Mouse (Mus musculus) heart, embryonic 13.5 days (tissue): ENCODE results near the gene Nkd1. TPM values are rescaled to one million over a fixed set of nuclear protein-coding genes. Genes with fewer than 3 reads are reported as not detected.

ENCODE experiments used
- ATAC-seq: fragments of 200-750 bp; cut with Nextera tagmentation; 2 replicates; pipeline ENCODE4 v1.8.0; 2017; ENCODE audit warnings: moderate TSS enrichment; ENCODE audit not compliant: insufficient number of reproducible peaks, low FRiP score, low TSS enrichment; ENCODE audit errors: extremely low read depth
- H3K27ac ChIP-seq: fragments of 300-500 bp; sonication (generic); replicated peaks from 2 replicates; pipeline ENCODE4 v1.5.1; 2015; ENCODE audit warnings: moderate library complexity, mild to moderate bottlenecking, inconsistent platforms
- H3K27me3 ChIP-seq: fragments of 300-500 bp; sonication (generic); replicated peaks from 2 replicates; pipeline ENCODE4 v1.6.1; 2015; ENCODE audit warnings: mild to moderate bottlenecking, inconsistent platforms
- H3K36me3 ChIP-seq: fragments of 300-500 bp; sonication (generic); 2 replicates; pipeline ENCODE4 v1.6.1; 2015; ENCODE audit warnings: mild to moderate bottlenecking, inconsistent platforms
- H3K4me1 ChIP-seq: fragments of 300-500 bp; sonication (generic); 2 replicates; pipeline ENCODE4 v1.6.1; 2015; ENCODE audit warnings: inconsistent platforms
- H3K4me2 ChIP-seq: fragments of 300-500 bp; sonication (generic); 2 replicates; pipeline ENCODE4 v1.6.1; 2015; ENCODE audit warnings: inconsistent platforms, mild to moderate bottlenecking, moderate library complexity
- H3K4me3 ChIP-seq: fragments of 300-500 bp; sonication (generic); 2 replicates; pipeline ENCODE4 v1.5.1; 2015; ENCODE audit warnings: moderate library complexity, mild to moderate bottlenecking, inconsistent platforms
- H3K9ac ChIP-seq: fragments of 300-500 bp; sonication (generic); 2 replicates; pipeline ENCODE4 v1.6.1; 2015; ENCODE audit warnings: inconsistent platforms, mild to moderate bottlenecking, moderate library complexity
- H3K9me3 ChIP-seq: fragments of 300-500 bp; sonication (generic); 2 replicates; pipeline ENCODE4 v1.6.1; 2016; ENCODE audit warnings: inconsistent platforms
- WGBS: fragments of 180-500 bp; shearing (Covaris S2); methylation state at CpG from one replicate; pipeline ENCODE4 v1.1.7; 2015; ENCODE audit warnings: mixed read lengths; 5-methylcytosine and 5-hydroxymethylcytosine counted together
- polyA plus RNA-seq: library from polyadenylated mRNA; unstranded; fragments of >200 nt; fragmentation: Nextera tagmentation; extraction: Ambion mirVana; gene quantifications from 2 replicates; pipeline ENCODE4 v1.2.1, GENCODE M21; 2015

The Nkd1 gene
- polyA plus RNA-seq, 1 experiment from 2014 or later, result 18.6 TPM

GRCm38 (mm10) chr8:88623351-88623750 lies 102.2 kb downstream of the Nkd1 start:
- no peaks in the 10 kb centered on the region for H3K36me3 ChIP-seq
- peaks cover 82% of the 10 kb centered on the region for H3K27me3 ChIP-seq
- no peak for ATAC-seq
- H3K4me1 ChIP-seq, result peaks cover 10% of the 10 kb centered on the region
- no peak overlapping the region for H3K4me3 ChIP-seq
- 58% methylated on average over 3 of the region's 3 CpGs for WGBS
- H3K4me2 ChIP-seq, result no peak overlapping the region
- H3K27ac ChIP-seq, result no peak overlapping the region
- H3K9ac ChIP-seq, result no peak overlapping the region
- H3K9me3 ChIP-seq, result no peaks in the 10 kb centered on the region

DNA sequence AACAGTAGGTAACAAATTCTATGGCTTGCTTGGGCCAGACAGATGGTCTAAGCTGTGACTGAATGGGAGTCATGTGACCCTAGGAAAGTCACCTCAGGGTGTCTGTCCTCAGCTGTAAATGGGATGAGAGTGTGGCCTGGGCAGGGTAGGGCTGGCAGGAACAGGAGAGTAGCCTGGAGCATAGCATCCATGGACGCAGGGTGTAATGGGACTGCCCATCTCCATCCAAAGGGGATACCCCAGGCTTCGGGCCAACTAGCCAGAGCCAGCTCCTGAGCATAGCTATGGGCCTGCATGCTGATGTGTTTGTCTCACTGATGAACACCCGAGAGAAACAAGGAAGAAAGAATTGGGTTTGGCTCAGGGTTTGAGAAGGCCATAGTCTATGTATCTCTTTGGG lies 103.1 kb downstream of the Nkd1 start:
- no peak for ATAC-seq
- Histone ChIP-seq H3K4me2 (no peak overlapping the region), H3K36me3 (no peaks in the 10 kb centered on the region), H3K4me1 (peaks cover 10% of the 10 kb centered on the region), H3K9ac (no peak overlapping the region), H3K4me3 (no peak overlapping the region), H3K27ac (no peak overlapping the region), H3K27me3 (peaks cover 88% of the 10 kb centered on the region), H3K9me3 (no peaks in the 10 kb centered on the region)
- WGBS, result 80% methylated on average over 3 of the region's 3 CpGs

DNA sequence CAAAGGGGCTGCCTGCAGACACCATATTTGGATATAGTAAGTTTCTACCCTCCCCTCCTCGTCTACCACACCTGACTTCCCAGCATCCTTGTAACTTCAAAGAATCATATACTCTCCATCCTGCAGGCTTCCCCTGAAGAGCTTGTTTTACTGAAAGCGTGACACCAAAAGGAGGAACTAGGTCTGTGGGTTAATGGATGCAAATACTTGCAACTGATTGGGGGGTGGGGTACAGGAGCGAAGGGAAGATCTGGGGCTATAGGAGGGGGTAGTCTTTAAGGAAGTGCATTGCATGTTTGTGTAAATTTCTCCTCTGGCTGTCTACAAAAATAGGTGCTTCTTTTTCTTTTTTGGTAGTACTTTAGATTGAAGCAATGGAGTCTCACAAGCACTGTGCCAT lies 105.3 kb downstream of the Nkd1 start:
- no peak for ATAC-seq
- no peak overlapping the region for H3K27ac ChIP-seq
- no peak overlapping the region for H3K9ac ChIP-seq
- H3K27me3 ChIP-seq, result peaks cover 77% of the 10 kb centered on the region
- no peak overlapping the region for H3K4me3 ChIP-seq
- no peaks in the 10 kb centered on the region for H3K36me3 ChIP-seq
- 59% methylated on average over 3 of the region's 3 CpGs for WGBS
- H3K4me2 ChIP-seq, result no peak overlapping the region
- no peaks in the 10 kb centered on the region for H3K9me3 ChIP-seq
- H3K4me1 ChIP-seq, result peaks cover 6% of the 10 kb centered on the region

- Histone ChIP-seq H3K36me3 (no peaks in the 10 kb centered on the region), H3K4me1 (peaks cover 6% of the 10 kb centered on the region), H3K9me3 (no peaks in the 10 kb centered on the region), H3K27ac (no peak overlapping the region), H3K27me3 (peaks cover 74% of the 10 kb centered on the region), H3K4me2 (peak overlapping the region; percentile 91), H3K4me3 (peak overlapping the region; percentile 62), H3K9ac (peak overlapping the region; percentile 83)
- ATAC-seq, result no peak
- WGBS, result 10% methylated on average over 19 of the region's 19 CpGs
These were observed 105.7 kb downstream of the Nkd1 start for GRCm38 (mm10) chr8:88626940-88627264.

DNA sequence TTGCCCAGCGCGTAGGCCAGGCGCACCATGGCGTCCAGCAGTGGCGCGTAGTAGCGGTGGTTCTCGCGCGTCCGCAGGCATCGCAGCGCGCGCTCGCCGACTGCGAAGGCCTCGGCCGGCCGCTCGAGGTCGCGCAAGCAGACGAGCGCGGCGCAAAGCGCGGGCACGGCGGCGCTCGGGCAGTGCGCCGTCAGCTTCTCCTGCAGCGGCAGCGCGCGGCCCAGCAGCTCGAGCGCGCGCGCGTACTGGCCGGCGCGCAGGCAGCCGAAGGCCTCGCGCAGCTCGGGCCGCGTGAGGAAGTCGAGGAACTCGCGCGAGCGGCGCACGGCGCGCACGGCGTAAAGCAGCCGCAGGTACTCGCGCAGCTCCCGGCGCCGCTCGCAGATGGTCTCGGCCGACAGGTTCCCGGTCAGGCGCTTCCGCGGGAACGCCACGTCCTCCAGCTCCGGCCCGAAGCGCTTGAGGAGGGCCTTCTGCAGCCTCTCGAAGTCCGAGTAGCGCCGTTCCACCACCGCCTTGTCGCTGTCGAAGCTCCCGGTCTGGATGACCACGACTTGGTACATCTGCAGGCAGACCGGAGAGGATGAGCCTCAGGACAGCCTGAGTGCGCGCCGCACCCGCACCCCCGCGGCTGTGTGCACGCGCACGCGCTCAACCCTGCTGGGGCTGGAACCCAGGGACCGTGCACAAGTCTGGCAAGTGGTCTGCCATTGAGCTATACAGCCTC lies 106.3 kb downstream of the Nkd1 start:
- H3K36me3 ChIP-seq, result no peaks in the 10 kb centered on the region
- H3K9ac ChIP-seq, result peak overlapping the region; percentile 83
- WGBS, result under 1% methylated on average over 105 of the region's 105 CpGs
- H3K4me1 ChIP-seq, result peaks cover 6% of the 10 kb centered on the region
- H3K27me3 ChIP-seq, result peaks cover 68% of the 10 kb centered on the region
- no peaks in the 10 kb centered on the region for H3K9me3 ChIP-seq
- H3K27ac ChIP-seq, result no peak overlapping the region
- peak overlapping the region; percentile 91 for H3K4me2 ChIP-seq
- H3K4me3 ChIP-seq, result peak overlapping the region; percentile 62
- ATAC-seq, result peak; percentile 39; the same call in 1 of the 2 replicates

GRCm38 (mm10) chr8:88628001-88628774 lies 107.0 kb downstream of the Nkd1 start:
- WGBS, result 62% methylated on average over 14 of the region's 14 CpGs
- Histone ChIP-seq H3K9me3 (no peaks in the 10 kb centered on the region), H3K27me3 (peaks cover 61% of the 10 kb centered on the region), H3K9ac (peak overlapping the region; percentile 83), H3K4me2 (peak overlapping the region; percentile 91), H3K4me3 (peak overlapping the region; percentile 62), H3K36me3 (no peaks in the 10 kb centered on the region), H3K4me1 (peaks cover 6% of the 10 kb centered on the region), H3K27ac (no peak overlapping the region)
- ATAC-seq, result no peak

GRCm38 (mm10) chr8:88630225-88630624 lies 109.1 kb downstream of the Nkd1 start:
- Histone ChIP-seq H3K9ac (no peak overlapping the region), H3K36me3 (no peaks in the 10 kb centered on the region), H3K27me3 (peaks cover 40% of the 10 kb centered on the region), H3K27ac (no peak overlapping the region), H3K4me3 (no peak overlapping the region), H3K9me3 (no peaks in the 10 kb centered on the region), H3K4me1 (peaks cover 10% of the 10 kb centered on the region), H3K4me2 (no peak overlapping the region)
- WGBS, result 62% methylated on average over 4 of the region's 4 CpGs
- no peak for ATAC-seq

GRCm38 (mm10) chr8:88631081-88631480 lies 109.9 kb downstream of the Nkd1 start:
- Histone ChIP-seq H3K9me3 (no peaks in the 10 kb centered on the region), H3K4me1 (peaks cover 10% of the 10 kb centered on the region), H3K27me3 (peaks cover 32% of the 10 kb centered on the region), H3K9ac (no peak overlapping the region), H3K27ac (no peak overlapping the region), H3K4me2 (no peak overlapping the region), H3K4me3 (no peak overlapping the region), H3K36me3 (no peaks in the 10 kb centered on the region)
- no peak for ATAC-seq

DNA sequence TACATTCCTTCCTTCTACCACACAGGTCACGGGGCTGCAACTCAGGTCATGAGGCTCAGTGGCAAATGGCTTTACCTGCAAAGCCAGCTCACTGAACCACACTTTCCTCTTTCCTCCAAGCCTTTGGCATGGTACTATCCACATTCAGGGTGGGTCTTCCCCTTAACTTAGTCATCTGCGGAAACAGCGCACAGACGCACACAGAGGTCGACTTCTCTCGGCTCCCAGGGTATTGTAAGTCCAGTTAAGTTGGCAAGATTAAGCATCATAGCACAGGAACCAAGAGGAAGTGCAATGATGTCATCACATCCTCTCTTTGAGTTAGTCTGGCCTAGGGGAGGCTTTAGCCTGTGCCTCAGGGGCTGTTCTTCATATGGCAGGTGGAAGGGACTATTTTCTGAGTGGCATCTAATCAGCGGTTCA lies 112.2 kb downstream of the Nkd1 start:
- Histone ChIP-seq H3K27ac (0 out of 2 replicates have a peak overlapping the region, but pooled peaks have one; percentile 26), H3K36me3 (no peaks in the 10 kb centered on the region), H3K9ac (no peak overlapping the region), H3K4me3 (no peak overlapping the region), H3K9me3 (no peaks in the 10 kb centered on the region), H3K27me3 (peaks cover 10% of the 10 kb centered on the region), H3K4me2 (no peak overlapping the region), H3K4me1 (peaks cover 4% of the 10 kb centered on the region)
- 62% methylated on average over 7 of the region's 7 CpGs for WGBS
- no peak for ATAC-seq

GRCm38 (mm10) chr8:88635474-88636397 lies 114.6 kb downstream of the Nkd1 start, which contains the start of gene Snx20:
Gene Snx20 (minus strand): TSS chr8:88636128.
- Histone ChIP-seq H3K9me3 (no peaks in the 10 kb centered on the region), H3K4me3 (peak within 1 kb of the TSS; percentile 13), H3K27me3 (no peaks in the 10 kb centered on the region), H3K4me1 (peaks cover 4% of the 10 kb centered on the region), H3K27ac (no peak within 1 kb of the TSS), H3K9ac (no peak within 1 kb of the TSS), H3K4me2 (peak within 1 kb of the TSS; percentile 14; the same call in 1 of the 2 replicates), H3K36me3 (no peaks in the 10 kb centered on the region)
- ATAC-seq, result 0 out of 2 replicates have a peak, but pooled peaks have one; percentile 32
- 69% methylated on average over 14 of the region's 14 CpGs for WGBS
